Mouse (Mus musculus) mature B cell (primary cell): ENCODE measurements around the gene Mgat4e.

Experiments
- in situ Hi-C: fragments of 300-500 bp; cut with MboI; formaldehyde crosslinking; loops from 2 replicates; pipeline ENCODE4 v1.14.3; 2019

The Mgat4e gene

DNA sequence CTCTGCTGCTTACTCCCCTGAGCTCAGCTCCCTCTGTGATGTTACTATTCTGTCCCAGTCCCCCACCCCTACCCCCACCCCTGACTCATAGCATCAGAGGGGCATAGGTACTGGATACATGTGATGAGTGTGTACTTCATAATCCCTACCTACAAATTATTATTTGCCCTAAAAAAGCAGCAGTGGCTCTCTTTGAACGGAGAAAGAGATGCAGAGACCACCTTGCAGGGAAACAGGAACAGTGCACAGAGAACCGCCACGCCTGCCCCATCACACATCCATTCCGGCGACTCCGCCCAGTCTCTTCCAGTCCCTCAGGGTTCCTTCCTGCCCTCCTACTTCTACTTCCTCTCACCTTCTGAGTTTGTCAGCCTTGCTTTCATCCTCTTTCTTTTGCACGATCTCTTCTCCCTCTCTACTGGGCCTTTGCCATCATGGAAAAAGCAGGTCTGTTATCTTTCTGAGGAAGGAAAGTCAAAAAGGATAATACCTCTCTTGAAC, at the start of gene Mgat4e:
Gene Mgat4e (minus strand): TSS at position 51 of the 501 bp plus-strand sequence.
- in situ Hi-C loops: no loop called here

DNA sequence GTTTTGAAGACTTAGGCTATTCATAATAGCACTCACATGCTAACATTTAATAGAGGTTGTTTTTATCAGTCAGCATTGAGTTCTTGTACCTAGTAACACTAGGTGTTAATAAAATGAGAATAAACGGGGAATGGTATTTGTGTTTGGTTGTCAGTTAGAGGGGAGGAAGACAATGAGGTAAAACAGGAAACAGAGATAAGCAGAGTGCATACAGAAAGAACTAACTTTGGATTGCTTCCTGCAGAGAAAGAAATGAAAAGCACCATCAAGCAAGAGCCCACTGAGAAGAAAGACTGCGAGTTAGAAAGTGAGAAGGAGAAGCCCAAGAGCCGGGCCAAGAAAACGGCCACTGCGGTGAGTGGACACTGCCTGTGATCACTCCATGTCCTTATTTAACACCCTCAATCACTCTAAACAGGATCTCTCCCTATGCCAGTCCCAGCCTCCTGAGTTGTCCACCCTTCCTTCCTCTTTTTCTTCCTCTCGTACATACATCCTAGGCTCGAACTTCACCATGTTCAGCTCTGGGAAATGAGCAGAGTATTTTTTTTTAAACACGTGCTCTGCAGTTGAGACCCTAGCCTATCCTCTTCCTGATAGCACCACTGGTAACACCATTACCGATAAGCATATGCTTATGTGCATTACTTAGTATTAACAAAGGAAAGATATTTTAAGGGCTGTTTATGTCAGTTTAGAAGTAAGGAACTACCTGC, 48.0 kb upstream of the Mgat4e start:
- in situ Hi-C loops: no loop called here

DNA sequence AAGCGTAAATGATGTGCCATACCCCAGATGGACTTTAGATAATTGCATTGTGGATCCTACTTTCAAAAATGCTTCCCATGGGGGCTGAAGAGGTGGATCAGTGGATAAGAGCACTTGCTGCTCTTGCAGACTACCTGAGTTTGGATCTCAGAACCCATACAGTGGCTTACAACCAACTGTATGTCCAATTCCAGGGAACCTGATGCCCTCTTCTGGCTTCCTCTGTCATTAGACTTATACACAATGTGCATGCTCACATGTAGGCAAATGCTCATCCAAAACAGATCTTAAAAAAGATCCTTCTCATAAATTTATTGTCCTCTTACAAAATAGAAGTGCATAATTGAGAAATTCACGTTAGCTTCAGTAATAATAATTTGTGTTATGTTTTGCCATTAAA, 42.3 kb upstream of the Mgat4e start:
- in situ Hi-C loops: no loop called here

DNA sequence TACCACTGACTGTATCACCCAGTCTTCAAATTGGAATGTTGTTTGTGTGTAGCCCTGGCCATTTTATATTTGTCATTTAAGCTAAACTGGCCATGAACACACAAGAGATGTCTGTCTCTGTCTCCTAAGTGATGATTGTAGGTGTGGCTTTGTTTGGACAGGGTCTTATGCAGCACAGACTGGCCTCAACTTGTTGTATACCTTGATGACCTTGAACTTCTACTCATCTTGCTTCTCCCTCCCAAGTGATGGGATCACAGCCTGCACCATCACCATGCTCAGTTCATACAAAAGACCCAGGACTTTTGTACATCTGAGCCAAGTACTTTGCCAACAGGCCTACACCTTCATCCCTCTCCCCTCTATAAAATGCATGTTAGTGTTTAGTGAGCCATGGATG, 40.2 kb upstream of the Mgat4e start:
- in situ Hi-C loops: no loop called here

DNA sequence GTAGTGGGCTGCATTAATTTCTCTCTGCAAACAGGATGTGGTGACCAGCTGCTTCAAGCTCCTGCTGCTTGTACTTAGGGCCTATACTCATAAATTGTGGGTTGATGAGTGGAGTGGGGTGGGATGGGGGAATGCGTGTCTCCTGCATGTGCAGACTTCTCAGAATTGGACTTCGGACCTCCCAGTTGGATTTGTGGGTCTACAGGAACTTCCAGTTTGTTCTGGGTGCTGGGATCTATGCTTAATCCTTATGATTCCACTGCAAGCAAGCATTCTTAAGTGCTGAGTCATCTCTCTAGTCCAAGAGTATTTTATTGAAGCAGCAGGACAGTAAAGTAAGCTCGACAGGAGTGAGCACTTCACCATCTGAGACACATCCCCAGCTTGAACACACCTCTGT, 34.1 kb upstream of the Mgat4e start:
- in situ Hi-C loops: no loop called here

DNA sequence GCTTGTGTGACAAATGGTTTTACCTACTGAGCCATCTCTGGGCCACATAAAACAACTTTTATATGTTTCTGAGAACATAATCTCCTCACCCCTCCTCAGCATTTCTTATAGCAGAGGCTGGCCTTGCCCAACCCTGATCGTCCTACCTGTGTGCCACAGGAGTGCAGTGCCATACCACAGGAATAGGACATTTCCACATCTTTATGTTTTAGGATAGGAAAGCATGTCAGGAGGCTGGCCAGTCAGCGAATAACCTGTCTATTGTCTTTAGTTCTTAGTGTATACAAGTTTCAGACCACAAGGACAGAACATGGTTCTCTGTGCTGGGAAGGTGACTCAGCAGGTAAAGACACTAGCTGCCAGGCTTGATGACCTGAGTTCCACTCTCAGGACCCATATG, 31.3 kb upstream of the Mgat4e start:
- in situ Hi-C loops: no loop called here

DNA sequence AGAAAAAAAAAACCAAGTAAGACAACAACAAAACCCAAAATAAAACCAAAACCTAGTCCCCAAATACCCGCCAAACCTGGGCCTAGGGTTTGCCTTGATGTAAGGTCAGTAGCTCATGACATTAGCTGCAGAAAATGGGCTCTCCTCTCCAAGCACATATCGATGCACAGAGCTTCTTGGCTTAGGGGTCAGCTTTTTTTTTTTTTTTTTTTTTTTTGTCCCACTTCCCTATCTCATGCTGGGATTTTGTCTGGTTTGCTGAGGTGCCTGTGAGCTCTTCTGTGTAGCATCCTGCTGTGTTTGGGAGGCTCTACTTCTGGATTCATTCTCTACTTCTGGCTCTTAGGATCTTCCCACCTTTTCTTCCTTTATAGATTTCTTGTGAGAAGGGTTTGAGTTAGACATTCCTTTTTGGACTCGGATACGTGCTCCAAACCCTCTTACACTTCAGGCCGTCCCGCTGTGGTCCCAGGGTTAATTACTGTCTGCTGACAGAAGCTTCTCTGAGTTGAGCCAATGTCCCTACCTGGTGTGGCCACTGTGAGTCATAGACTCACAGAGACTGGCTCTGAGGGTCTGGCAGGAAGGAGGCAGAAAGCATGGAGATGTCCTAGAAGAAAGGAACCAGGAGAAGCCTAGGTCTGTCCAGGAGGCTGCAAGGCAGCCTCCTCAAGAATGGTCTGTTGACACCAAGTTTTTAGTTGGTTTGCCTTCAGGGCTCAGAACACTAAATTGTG, 28.1 kb upstream of the Mgat4e start:
- in situ Hi-C loops: no loop called here

DNA sequence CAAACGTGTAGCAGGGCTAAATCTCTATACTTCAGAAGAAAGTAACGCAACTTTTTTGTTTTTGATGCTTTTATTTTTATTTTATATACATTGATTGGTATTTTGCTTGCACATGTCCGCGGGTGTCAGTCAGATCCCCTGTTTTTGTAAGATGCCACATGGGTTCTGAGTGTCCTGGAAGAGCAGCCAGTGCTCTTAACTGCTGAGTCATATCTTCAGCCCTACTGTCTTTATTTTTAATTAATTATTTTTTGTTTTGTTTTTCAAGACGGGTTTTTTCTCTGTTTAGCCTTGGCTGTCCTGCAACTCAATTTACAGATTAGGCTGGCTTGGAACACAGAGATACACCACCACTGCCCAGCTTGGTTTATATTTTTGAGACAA, 24.4 kb upstream of the Mgat4e start:
- in situ Hi-C loops: no loop called here

DNA sequence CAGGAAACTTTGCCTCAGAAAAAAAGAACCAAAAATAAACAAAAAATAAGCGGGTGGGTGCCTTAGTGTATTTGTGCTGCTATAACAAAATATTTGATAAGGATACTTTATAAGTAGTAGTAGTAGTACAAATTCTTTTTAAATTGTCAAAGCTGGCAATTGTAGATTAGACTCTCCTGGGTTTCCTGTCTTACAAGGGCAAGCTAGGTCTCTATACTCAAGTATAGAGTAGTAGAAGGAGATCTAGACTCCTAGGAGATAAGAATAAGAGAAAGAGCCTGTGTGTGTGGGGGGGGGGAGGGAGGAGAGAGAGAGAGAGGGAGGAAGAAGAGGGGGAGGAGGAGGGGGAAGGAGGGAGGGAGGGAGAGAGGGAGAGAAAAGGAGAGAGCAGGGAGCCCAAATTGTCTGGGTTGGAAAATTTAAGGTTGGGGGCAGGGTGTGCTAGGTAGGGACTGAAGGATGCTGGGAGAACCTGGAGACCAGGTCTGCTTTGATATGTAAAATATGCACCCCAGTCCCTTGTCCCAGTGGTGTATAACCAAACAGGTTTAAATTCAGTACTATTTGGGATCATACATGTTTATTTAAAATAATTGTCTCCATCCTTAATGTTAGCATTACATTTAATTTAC, 23.9 kb upstream of the Mgat4e start:
- in situ Hi-C loops: no loop called here

DNA sequence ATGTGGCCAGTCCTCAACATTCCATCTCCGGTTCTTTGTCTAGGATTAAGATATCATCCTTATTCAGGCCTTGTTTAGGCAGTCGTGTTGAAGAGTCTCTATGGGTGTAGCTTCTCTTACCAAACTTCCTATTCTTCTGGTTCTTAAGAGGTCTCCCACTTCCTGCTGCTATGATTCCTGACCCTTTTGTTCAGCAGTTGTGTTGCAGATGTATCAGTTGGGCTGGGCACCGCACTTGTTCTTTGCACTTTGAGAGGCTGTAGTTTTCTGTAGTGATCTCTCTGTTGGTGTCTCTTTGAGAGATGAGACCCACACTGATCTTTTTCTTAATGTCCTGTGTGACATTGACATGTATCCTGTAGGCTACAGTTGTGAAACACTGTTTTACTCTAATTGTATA, 21.1 kb upstream of the Mgat4e start:
- in situ Hi-C loops: no loop called here

DNA sequence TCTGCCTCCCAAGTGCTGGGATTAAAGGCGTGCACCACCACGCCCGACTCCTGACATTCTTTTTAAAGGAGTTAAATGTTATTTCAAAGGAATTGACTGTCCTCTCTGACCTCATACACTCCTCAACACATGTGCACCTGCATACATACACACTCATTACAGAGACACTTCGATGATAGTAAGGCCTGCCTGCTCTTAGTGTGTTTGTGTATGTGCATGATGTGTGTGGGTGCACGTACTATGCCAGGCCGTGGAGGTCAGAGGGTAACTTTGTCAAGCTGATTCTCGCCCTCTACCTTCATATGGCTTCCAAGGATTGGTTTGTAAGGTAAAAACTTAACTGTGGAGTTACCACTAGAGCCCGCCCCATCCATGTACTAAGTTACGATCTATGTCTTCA, 20.7 kb upstream of the Mgat4e start:
- in situ Hi-C loops: no loop called here

DNA sequence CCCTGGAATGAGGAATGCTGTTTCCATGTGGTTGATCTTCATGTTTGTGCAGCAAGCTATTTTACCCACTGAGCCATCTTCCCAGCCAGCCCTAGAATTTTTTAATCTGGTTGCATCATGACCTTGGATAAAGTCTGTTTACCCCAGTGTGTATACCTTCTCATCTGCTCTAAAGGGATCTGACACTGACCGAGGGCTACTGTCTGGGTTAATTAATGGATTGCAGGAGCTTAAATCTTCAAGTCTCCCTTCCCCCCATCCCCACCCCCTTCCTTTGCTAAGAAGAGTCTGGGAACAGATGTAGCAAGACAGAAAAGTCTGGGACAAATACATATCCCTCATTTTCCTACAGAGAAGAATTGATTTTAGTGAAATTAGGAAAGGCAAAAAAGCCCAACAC, 18.0 kb upstream of the Mgat4e start:
- in situ Hi-C loops: no loop called here

DNA sequence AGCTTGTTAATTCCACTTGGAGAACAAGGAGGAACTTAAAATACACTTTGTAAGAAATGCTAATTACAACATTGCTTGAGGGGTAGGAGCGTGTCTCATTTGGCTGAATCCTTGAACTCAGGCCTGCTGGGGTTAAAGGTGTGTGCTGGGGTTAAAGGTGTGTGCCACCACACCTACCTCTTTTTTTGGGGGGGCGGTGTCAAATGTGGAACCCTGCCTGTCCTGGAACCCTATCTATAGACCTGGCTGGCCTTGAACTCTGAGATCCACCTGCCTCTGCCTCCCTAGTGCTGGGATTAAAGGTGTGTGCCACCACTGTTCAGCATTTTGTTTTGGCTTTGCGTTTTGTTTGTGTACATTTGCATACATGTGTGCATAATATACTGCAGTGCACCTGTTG, 14.2 kb upstream of the Mgat4e start:
- in situ Hi-C loops: no loop called here

DNA sequence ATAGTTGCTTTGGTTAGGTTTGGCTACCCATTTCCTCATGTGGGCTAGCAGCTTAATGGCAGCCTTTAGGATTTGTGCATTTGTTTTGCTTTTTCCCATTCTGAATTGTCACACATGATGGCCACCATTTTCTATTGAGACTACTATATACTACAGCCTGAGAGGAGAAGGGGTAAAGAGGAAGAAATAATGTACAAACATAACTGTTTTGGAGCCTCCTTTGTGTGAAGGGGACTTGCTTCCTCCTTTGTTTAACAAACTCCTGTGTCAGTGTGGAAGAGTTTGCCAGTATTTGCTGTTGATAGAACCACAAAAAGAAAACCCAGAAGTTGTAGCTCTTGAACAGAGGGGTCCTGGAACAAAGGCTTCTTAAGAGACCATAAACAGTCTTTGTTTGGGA, 13.0 kb upstream of the Mgat4e start:
- in situ Hi-C loops: no loop called here

DNA sequence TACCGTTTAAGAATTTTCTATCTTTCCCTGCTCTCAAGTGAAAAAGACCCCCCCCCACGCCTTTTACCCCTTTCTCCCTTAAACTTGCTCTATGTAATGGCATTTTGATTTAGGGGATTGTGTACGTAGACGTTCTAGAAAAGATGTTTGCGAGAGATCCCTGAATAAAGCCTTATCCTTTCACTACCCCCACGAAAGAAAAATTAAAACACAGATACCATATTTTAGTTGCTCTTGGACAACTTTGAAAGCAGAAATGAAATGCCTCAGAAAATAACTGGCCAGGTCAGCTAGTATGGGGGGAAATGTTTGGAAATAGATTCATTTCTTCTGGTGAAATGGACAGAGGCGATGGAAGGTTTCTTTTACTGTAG, 12.3 kb upstream of the Mgat4e start:
- in situ Hi-C loops: no loop called here

DNA sequence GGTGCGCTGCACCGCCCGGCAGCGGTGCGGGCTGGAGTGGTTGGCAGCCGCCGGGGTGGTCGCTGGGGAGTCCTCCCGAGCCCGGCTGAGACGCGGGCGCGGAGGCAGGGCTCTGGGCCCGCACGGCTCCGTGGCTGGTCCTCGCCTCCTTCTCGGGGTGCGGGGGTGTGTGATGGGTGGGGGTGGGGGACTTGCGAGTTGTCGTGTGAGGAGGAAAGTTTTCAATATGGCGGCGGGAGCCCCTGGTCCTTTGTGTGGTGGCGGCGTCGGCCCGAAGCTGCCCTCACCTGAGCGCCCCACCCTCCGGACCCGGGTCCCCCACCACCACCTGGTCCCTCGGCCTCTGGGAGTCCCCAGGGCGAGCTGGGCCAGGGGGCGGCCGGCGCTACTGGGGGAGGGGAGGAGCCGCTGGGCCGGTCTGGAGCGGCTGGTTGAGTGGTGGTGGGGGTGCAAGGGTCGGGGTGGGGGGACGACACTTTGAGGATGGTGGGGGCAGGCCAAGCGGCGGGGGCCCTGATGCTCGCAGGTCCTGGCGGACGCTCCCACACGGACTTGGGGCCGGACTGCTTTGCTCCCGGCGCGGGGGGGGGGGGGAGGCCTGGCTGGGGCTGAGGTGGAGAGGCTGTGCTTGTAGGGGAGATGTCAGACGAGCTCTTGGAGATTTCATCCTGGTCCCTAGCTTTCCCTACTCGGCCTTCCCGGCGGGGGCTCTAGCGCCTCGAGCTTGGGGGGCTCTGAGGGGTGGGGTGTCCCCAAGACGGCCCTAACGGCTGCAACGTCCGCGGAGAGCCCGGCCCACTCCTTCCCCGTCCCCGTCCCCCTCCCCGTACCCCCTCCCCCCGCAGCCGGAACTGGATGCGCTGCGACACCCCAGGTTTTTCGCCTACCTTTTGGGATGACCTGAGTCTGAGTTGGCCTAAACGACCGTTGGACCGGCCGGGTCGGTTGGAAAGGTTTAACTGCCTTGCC, 11.6 kb upstream of the Mgat4e start:
- in situ Hi-C loops: no loop called here

DNA sequence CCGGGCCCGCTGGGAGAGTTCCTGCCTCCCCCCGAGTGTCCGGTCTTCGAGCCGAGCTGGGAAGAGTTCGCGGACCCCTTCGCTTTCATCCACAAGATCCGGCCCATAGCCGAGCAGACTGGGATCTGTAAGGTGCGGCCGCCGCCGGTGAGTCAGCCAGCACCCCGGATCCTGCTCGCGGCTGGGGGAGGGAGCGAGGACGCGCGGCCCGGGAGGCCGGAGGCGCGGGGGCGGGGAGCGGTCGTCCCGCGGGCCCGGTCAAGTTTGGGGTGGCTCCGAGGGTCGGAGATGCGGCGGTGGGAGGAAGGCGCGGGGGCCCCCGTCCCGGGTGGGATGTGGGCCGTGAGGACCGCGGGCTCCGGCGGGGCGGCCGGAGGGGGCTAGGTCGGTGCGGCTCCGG, 10.9 kb upstream of the Mgat4e start:
- in situ Hi-C loops: no loop called here

DNA sequence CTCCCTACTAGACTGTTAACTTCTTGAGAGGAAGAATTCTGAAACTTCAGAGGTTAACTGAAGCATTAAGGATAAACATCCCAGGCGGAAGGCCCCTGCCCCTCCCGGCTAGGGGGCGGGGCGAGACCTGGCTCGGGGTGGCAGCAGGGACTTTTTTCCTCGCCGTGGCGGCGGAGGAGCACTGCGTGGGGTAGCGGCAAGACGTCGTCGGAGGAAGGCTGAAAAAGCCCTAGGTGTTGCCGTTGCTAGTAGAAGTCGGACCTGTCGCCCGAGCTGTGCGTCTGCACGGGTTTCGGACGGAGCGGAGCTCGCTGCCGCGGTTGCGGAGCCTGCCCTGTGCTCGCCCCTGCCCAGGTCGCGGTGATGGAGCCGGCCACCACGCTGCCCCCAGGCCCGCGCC, 10.5 kb upstream of the Mgat4e start, which contains the start of gene Kdm5b:
Gene Kdm5b (plus strand): TSS at position 196 of the 400 bp plus-strand sequence.
- in situ Hi-C loops: no loop called here

DNA sequence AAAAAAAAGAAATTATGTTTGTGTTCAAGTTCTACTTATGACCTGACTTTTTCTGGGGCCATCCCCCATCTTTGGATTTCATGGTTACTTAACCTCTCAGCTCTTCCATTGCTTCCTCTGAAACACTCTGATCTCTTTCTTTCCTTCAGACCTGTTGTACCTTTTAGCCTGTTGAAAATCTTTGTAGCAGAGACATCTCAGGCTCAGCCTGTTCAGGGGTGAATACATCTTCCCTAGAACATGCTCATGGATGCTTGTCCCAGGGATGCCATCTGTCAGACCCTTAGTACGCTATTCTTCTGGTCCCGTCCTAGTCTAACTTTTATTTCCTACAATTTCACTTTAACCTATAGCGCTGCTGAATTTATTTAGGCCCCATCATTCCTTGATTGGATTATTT, 9.7 kb upstream of the Mgat4e start:
- in situ Hi-C loops: no loop called here

DNA sequence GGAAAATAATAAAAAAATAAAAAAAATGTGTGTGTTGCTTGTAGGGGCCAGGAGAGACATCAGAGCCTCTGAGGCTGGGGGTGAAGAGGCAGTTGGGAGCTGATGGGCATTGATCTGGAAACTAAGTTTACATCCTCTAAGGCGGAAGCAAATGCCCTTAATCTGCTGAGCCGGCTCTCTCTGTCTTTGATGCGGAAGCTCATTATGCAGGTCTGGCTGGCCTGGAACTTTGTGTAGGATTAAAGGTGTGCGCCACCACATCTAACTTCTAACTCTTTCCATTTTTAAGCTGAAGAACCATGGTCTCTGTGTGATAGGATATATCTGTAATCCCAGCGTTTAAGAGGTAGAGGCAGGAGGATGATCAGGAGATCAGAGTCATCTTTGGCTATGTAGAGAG, 9.0 kb upstream of the Mgat4e start:
- in situ Hi-C loops: no loop called here

DNA sequence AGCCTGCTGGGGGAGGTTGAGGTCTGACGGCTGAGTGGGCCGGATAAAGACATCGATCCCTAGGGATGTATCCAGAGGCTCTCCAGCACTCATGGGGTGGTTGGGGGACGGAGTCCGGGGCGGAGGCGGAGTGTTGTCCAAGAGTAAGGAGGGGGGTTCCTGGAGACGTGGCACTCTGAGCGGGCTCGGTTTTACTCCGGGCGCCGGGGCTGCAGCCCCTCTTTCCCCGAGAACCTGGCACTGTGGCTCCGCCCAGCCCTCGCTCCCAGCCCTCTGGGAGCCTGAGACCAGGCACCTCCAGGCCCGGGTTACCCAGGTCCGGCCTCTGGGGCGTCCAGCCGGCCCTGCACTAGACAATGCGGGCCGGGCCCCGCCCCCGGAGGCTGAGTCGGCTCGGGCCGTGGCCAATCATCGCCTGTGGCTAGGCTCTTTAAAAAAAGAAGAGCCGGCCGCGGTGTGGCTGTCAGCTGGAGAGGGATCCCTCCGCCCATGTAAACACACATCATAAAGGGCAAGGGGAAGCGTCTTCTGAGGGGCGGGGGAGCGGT, 7.3 kb upstream of the Mgat4e start:
- in situ Hi-C loops: no loop called here
